Mouse (Mus musculus): ENCODE measurements around the gene Bard1. TPM values are rescaled to one million over a fixed set of nuclear protein-coding genes. Genes with fewer than 3 reads are reported as not detected.
A peak's percentile ranks its signal among the peaks of the same experiment; 100 is the strongest.

The Bard1 gene
- polyA plus RNA-seq, 2 experiments: 2.6 to 7.1 TPM

GRCm38 (mm10) chr1:71109858-71110257 is 6.9 kb upstream of the Bard1 start:
- Histone ChIP-seq H3K27me3 (ENCODE audit: control insufficient read depth, insufficient read depth, low read length) (no peaks in the 10 kb centered on the region), H3K9me3 (ENCODE audit: control insufficient read depth, low read length) (no peaks in the 10 kb centered on the region), H3K36me3 (replicated peaks; ENCODE audit: control insufficient read depth, insufficient read depth, low read depth) (no peaks in the 10 kb centered on the region), H3K4me2 (ENCODE audit: low read depth) (no peak overlapping the region), H3K4me1 (replicated peaks; ENCODE audit: control insufficient read depth in 2 of 2, insufficient read depth in 2 of 2, low read length in 1 of 2) (peaks cover 9 to 11% of the 10 kb centered on the region in 2 experiments), H3K9ac (replicated peaks) (no peak overlapping the region), H3K4me3 (ENCODE audit: insufficient read depth in 1 of 2, low read depth in 2 of 2, low read length in 2 of 2) (no peak overlapping the region), H3K27ac (no peak overlapping the region)
- TF ChIP-seq CTCF (IDR thresholded peaks at IDR 0.05; ENCODE audit: low read depth): no peak
- TF ChIP-seq EP300 (IDR thresholded peaks at IDR 0.05; ENCODE audit: low read depth): no peak
- no peak for ATAC-seq (ENCODE audit: insufficient read depth)
- DNase-seq (ENCODE audit: low read depth in 3 of 3, low spot score in 3 of 3): no peak
- WGBS (ENCODE audit: insufficient replicate concordance): 79% methylated on average over 10 of the region's 10 CpGs

DNA sequence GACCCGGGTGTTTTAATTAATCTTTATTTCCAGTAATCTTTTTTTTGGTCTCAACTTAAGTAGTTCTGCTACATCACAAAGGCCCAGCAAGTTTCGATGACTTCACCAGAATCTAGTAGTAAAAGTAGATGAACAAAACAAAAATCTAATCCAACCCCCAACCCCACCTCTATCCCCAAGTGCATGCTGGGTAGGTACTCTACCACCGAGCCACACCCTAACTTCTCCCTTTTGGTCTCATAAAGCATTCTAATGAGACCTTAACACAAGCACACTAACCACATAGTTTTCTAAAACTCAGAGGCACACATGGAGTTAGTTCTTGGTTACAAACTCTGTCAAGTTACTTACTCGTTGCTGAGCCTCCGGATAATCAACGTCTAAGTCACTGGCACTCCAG is 3.2 kb upstream of the Bard1 start:
- H3K9me3 ChIP-seq (ENCODE audit: control insufficient read depth, low read length): no peaks in the 10 kb centered on the region
- H3K4me3 ChIP-seq (ENCODE audit: insufficient read depth in 1 of 2, low read depth in 2 of 2, low read length in 2 of 2): no peak overlapping the region
- no peak for DNase-seq (ENCODE audit: low read depth in 3 of 3, low spot score in 3 of 3)
- WGBS (ENCODE audit: insufficient replicate concordance): 67% methylated on average over 6 of the region's 6 CpGs
- H3K4me1 ChIP-seq (replicated peaks; ENCODE audit: control insufficient read depth in 2 of 2, insufficient read depth in 2 of 2, low read length in 1 of 2): peaks cover 18 to 22% of the 10 kb centered on the region in 2 experiments
- no peak for ATAC-seq (ENCODE audit: insufficient read depth)
- H3K9ac ChIP-seq (replicated peaks): no peak overlapping the region
- no peak overlapping the region for H3K27ac ChIP-seq
- H3K27me3 ChIP-seq (ENCODE audit: control insufficient read depth, insufficient read depth, low read length): no peaks in the 10 kb centered on the region
- no peak for TF ChIP-seq CTCF (IDR thresholded peaks at IDR 0.05; ENCODE audit: low read depth)
- no peak for TF ChIP-seq EP300 (IDR thresholded peaks at IDR 0.05; ENCODE audit: low read depth)
- no peaks in the 10 kb centered on the region for H3K36me3 ChIP-seq (replicated peaks; ENCODE audit: control insufficient read depth, insufficient read depth, low read depth)
- H3K4me2 ChIP-seq (ENCODE audit: low read depth): peak overlapping the region; percentile 3

DNA sequence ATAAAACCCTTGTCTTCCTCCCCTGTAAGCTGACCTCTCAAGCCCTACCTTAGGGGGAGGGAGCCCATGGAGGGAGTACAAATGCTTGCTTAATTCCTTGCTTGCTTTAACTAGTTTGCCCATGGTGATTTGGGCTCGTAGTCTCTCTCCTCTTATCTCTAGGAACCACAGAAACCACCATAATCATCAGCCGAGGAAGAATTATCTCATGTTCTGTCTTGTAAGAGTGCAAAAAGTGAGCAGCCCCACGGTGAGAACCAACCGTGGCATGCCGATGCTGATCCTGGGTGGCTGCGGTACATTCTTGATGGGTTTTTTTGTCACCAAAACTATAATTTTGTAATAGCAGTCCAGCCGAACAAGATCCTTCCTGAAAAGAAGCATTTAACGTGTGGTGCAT is 2.8 kb upstream of the Bard1 start:
- ATAC-seq (ENCODE audit: insufficient read depth) (no peak), DNase-seq (ENCODE audit: low read depth in 3 of 3, low spot score in 3 of 3) (no peak)
- Histone ChIP-seq H3K9me3 (ENCODE audit: control insufficient read depth, low read length) (no peaks in the 10 kb centered on the region), H3K27ac (no peak overlapping the region; the same call in 1 of the 2 replicates), H3K9ac (replicated peaks) (no peak overlapping the region; the same call in 1 of the 2 replicates), H3K27me3 (ENCODE audit: control insufficient read depth, insufficient read depth, low read length) (no peaks in the 10 kb centered on the region), H3K4me3 (ENCODE audit: insufficient read depth in 1 of 2, low read depth in 2 of 2, low read length in 2 of 2) (no peak overlapping the region), H3K4me2 (ENCODE audit: low read depth) (peak overlapping the region; percentile 3), H3K4me1 (replicated peaks; ENCODE audit: control insufficient read depth in 2 of 2, insufficient read depth in 2 of 2, low read length in 1 of 2) (peaks cover 22% of the 10 kb centered on the region in 2 experiments), H3K36me3 (replicated peaks; ENCODE audit: control insufficient read depth, insufficient read depth, low read depth) (no peaks in the 10 kb centered on the region)
- TF ChIP-seq CTCF (IDR thresholded peaks at IDR 0.05; ENCODE audit: low read depth) (no peak), EP300 (IDR thresholded peaks at IDR 0.05; ENCODE audit: low read depth) (0 out of 2 replicates have a peak, but pooled peaks have one; percentile 34)
- WGBS (ENCODE audit: insufficient replicate concordance): 23% methylated on average over 8 of the region's 8 CpGs

GRCm38 (mm10) chr1:71103174-71103864 is 373 bp upstream of the Bard1 start:
- peak overlapping the region; percentile 35 for H3K9ac ChIP-seq (replicated peaks)
- TF ChIP-seq CTCF (IDR thresholded peaks at IDR 0.05; ENCODE audit: low read depth) (no peak), EP300 (IDR thresholded peaks at IDR 0.05; ENCODE audit: low read depth) (peak; percentile 21)
- peak in 2 of 3 experiments; percentile 48 to 49 for DNase-seq (ENCODE audit: low read depth in 3 of 3, low spot score in 3 of 3)

GRCm38 (mm10) chr1:71101369-71101970 is 1.5 kb downstream of the Bard1 start:
- H3K4me1 ChIP-seq (replicated peaks; ENCODE audit: control insufficient read depth in 2 of 2, insufficient read depth in 2 of 2, low read length in 1 of 2): peaks cover 33 to 37% of the 10 kb centered on the region in 2 experiments
- WGBS (ENCODE audit: insufficient replicate concordance): 15% methylated on average over 11 of the region's 11 CpGs
- H3K4me2 ChIP-seq (ENCODE audit: low read depth): peak overlapping the region; percentile 91
- H3K4me3 ChIP-seq (ENCODE audit: insufficient read depth in 1 of 2, low read depth in 2 of 2, low read length in 2 of 2): peak overlapping the region; percentile 73 to 93
- H3K27ac ChIP-seq: peak overlapping the region; percentile 57
- H3K9me3 ChIP-seq (ENCODE audit: control insufficient read depth, low read length): no peaks in the 10 kb centered on the region
- no peaks in the 10 kb centered on the region for H3K27me3 ChIP-seq (ENCODE audit: control insufficient read depth, insufficient read depth, low read length)
- TF ChIP-seq EP300 (IDR thresholded peaks at IDR 0.05; ENCODE audit: low read depth) (no peak), CTCF (IDR thresholded peaks at IDR 0.05; ENCODE audit: low read depth) (no peak)
- DNase-seq (ENCODE audit: low read depth in 3 of 3, low spot score in 3 of 3) (no peak), ATAC-seq (ENCODE audit: insufficient read depth) (no peak)
- peak overlapping the region; percentile 83 for H3K9ac ChIP-seq (replicated peaks)
- H3K36me3 ChIP-seq (replicated peaks; ENCODE audit: control insufficient read depth, insufficient read depth, low read depth): no peaks in the 10 kb centered on the region; the same call in 1 of the 2 replicates

More at GRCm38 (mm10) chr1:71103174-71103864, 373 bp upstream of the Bard1 start:
- H3K4me1 ChIP-seq (replicated peaks; ENCODE audit: control insufficient read depth in 2 of 2, insufficient read depth in 2 of 2, low read length in 1 of 2): peaks cover 30 to 35% of the 10 kb centered on the region in 2 experiments
- peak overlapping the region; percentile 73 to 93 for H3K4me3 ChIP-seq (ENCODE audit: insufficient read depth in 1 of 2, low read depth in 2 of 2, low read length in 2 of 2)
- no peaks in the 10 kb centered on the region for H3K9me3 ChIP-seq (ENCODE audit: control insufficient read depth, low read length)
- peak; percentile 53 for ATAC-seq (ENCODE audit: insufficient read depth)
- H3K27ac ChIP-seq: peak overlapping the region; percentile 68
- H3K27me3 ChIP-seq (ENCODE audit: control insufficient read depth, insufficient read depth, low read length): no peaks in the 10 kb centered on the region
- peak overlapping the region; percentile 91 for H3K4me2 ChIP-seq (ENCODE audit: low read depth)
- no peaks in the 10 kb centered on the region; the same call in 1 of the 2 replicates for H3K36me3 ChIP-seq (replicated peaks; ENCODE audit: control insufficient read depth, insufficient read depth, low read depth)
- WGBS (ENCODE audit: insufficient replicate concordance): 11% methylated on average over 18 of the region's 18 CpGs

All from liver, embryonic 14.5 days (tissue).